Mouse (Mus musculus): ENCODE measurements at regions not wholly inside any gene's neighbourhood (a gene's known extent, or its start where the extent isn't known, plus 50 kb on each side); places are given as distances from the start of the nearest gene placed in this dataset.

DNA sequence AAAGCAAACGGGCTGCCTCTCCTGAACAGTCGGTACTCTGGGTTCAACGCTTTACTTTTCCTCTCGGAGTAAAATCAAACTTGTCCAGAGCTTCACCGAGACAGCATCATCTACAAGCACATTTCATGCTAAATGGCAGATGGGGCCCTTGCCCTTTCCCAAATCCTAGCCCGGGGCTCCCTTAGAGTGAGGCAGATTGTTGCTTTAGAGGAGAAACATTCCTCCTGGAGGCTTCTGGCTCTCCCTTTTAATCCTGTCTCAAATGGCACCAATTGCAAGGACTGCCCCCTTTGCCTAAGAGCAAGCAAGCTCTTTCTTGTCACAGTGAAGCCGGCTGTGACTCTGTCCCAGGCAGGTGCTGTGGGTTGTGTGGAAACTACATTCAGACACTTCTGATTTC is 255.5 kb upstream of the Sox11 start:
- no peaks in the 10 kb centered on the region for H3K9me3 ChIP-seq
- no peak overlapping the region for H3K9ac ChIP-seq (replicated peaks)
- H3K4me2 ChIP-seq = no peak overlapping the region
- H3K27me3 ChIP-seq = no peaks in the 10 kb centered on the region
- WGBS = 60% methylated on average over 7 of the region's 7 CpGs
- no peaks in the 10 kb centered on the region for H3K36me3 ChIP-seq
- ATAC-seq (ENCODE audit: insufficient number of reproducible peaks, insufficient read depth, low FRiP score, low TSS enrichment, low read depth) = no peak
- H3K27ac ChIP-seq = 0 out of 2 replicates have a peak overlapping the region, but pooled peaks have one; percentile 7
- H3K4me1 ChIP-seq (replicated peaks) = peaks cover 13% of the 10 kb centered on the region
- no peak overlapping the region for H3K4me3 ChIP-seq (replicated peaks)

DNA sequence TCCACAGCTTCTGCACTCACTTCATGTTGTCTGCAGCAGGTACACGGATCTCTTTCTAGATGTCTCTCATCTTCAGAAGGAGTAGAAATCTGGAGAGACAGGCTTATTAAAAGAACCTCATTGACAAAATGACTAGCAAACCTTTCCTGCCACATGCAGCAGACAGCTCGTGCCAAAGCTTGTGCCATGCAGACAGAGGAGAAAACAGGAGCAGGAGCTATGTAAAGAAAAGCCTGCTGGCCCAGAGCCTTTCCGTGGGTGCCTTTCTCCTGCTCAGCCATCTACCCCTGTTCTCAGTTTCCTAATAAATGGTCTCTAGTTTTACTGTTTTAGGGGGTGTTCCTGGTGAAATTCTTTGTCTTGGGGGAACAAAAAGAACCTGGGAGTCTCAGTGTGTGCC is 254.9 kb upstream of the Sox11 start:
- H3K36me3 ChIP-seq = no peaks in the 10 kb centered on the region
- H3K4me1 ChIP-seq (replicated peaks) = peaks cover 13% of the 10 kb centered on the region
- no peak overlapping the region for H3K4me3 ChIP-seq (replicated peaks)
- 65% methylated on average over 3 of the region's 3 CpGs for WGBS
- no peak overlapping the region for H3K4me2 ChIP-seq
- H3K9me3 ChIP-seq = no peaks in the 10 kb centered on the region
- ATAC-seq (ENCODE audit: insufficient number of reproducible peaks, insufficient read depth, low FRiP score, low TSS enrichment, low read depth) = no peak
- no peak overlapping the region for H3K9ac ChIP-seq (replicated peaks)
- no peak overlapping the region for H3K27ac ChIP-seq
- no peaks in the 10 kb centered on the region for H3K27me3 ChIP-seq

DNA sequence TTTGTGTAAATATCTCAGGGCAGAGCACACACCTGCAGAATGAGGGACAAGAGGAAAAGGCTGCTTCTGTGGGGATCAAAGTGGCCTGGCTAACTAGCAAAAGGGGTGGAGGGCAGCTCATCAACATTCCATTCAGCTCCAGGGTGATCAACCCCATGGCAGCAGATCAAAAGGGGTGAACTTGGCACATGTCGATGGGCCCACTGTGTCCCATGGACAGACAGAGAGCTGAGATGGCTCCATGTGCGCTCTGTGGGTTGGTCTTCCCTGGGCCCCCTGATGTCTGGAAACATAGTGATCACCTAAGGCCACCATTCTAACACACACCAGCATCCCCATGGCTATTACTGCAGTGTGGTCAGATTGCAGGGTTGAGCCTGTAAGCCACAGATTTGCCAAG is 253.2 kb upstream of the Sox11 start:
- Histone ChIP-seq H3K9me3 (no peaks in the 10 kb centered on the region), H3K27ac (no peak overlapping the region), H3K36me3 (no peaks in the 10 kb centered on the region), H3K9ac (replicated peaks) (no peak overlapping the region), H3K27me3 (no peaks in the 10 kb centered on the region), H3K4me2 (no peak overlapping the region), H3K4me3 (replicated peaks) (no peak overlapping the region), H3K4me1 (replicated peaks) (peaks cover 13% of the 10 kb centered on the region)
- no peak for ATAC-seq (ENCODE audit: insufficient number of reproducible peaks, insufficient read depth, low FRiP score, low TSS enrichment, low read depth)
- 69% methylated on average over 2 of the region's 2 CpGs for WGBS

DNA sequence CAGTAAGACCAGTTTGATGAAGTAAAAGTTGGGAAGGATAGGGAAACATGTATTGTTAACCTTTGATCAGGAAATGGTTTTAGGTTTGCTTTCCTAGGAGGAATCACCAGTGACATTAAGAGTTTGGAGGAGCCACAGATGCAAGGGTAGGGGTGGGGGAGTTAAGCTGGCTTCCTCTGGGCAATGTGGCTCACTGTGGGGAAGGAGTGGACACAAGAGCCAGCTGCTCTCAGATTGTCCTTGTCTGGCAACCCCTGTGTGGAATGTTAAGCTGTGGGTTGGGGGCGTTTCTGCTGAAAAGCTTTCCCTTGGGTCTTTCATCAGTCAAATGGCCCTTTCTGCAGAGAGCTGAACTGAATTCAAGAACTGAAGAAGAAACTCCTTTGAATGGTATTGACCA is 251.1 kb upstream of the Sox11 start:
- Histone ChIP-seq H3K4me1 (replicated peaks) (peaks cover 13% of the 10 kb centered on the region), H3K9me3 (no peaks in the 10 kb centered on the region), H3K27me3 (no peaks in the 10 kb centered on the region), H3K9ac (replicated peaks) (no peak overlapping the region), H3K36me3 (no peaks in the 10 kb centered on the region), H3K4me3 (replicated peaks) (no peak overlapping the region), H3K27ac (no peak overlapping the region), H3K4me2 (no peak overlapping the region)
- 84% methylated on average over 1 of the region's 1 CpGs for WGBS
- ATAC-seq (ENCODE audit: insufficient number of reproducible peaks, insufficient read depth, low FRiP score, low TSS enrichment, low read depth) = no peak

DNA sequence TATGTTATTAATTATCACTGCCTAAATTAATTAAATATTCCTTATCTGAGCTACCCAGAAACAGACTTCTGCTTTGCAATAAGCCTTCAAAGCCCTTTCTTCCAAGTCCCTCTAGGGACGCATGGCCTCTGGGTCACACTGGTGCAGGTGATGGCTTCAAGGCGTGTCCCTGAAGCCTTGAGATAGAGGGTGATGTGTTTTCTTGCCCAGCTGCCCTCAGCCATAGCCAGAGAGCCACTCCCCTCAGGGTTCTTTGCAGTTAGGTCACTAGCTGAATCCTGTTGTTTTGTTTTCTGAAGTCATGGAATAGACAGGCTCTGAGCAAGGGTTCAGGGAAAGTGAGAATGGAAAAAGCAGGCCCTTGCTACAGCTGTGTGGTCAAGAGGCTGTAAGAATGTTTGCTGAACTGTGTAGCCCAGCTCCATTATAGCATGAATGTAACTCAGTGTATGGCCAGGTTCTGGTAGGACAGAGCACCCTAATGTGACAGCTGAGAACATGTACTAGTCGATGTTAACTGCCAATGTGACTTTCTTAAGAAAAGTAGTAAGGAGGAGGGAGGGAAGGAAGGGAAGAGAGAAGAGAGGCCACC is 233.8 kb upstream of the Sox11 start:
- Histone ChIP-seq H3K9me3 (no peaks in the 10 kb centered on the region), H3K27ac (peak overlapping the region; percentile 73), H3K4me1 (replicated peaks) (peaks cover 20% of the 10 kb centered on the region), H3K4me2 (no peak overlapping the region), H3K36me3 (no peaks in the 10 kb centered on the region), H3K27me3 (no peaks in the 10 kb centered on the region), H3K9ac (replicated peaks) (no peak overlapping the region), H3K4me3 (replicated peaks) (no peak overlapping the region)
- 33% methylated on average over 3 of the region's 3 CpGs for WGBS
- ATAC-seq (ENCODE audit: insufficient number of reproducible peaks, insufficient read depth, low FRiP score, low TSS enrichment, low read depth) = peak; percentile 68; the same call in 1 of the 2 replicates

DNA sequence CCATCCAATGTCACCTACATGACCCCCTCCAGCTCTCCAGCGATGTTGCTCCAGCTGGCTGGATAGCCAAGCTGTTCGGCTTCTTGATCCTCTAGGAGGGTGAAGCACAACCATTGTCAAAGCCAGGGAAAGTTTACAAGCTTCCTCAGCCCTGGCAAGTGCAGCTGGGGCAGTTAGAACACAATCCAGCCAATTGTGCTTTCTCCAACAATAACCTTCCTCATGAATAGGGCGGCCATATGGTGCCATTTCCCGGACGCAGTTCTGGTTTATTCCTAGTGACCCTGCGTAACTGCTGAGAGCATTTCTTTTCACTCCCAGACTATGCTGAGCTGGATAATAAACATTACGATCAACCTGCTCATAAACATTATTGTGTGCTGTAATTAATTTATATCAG is 233.3 kb upstream of the Sox11 start:
- Histone ChIP-seq H3K4me1 (replicated peaks) (peaks cover 20% of the 10 kb centered on the region), H3K4me2 (peak overlapping the region; percentile 13; the same call in 1 of the 2 replicates), H3K9me3 (no peaks in the 10 kb centered on the region), H3K27me3 (no peaks in the 10 kb centered on the region), H3K9ac (replicated peaks) (no peak overlapping the region), H3K27ac (peak overlapping the region; percentile 68), H3K36me3 (no peaks in the 10 kb centered on the region), H3K4me3 (replicated peaks) (no peak overlapping the region)
- 26% methylated on average over 7 of the region's 7 CpGs for WGBS
- ATAC-seq (ENCODE audit: insufficient number of reproducible peaks, insufficient read depth, low FRiP score, low TSS enrichment, low read depth) = peak; percentile 78

DNA sequence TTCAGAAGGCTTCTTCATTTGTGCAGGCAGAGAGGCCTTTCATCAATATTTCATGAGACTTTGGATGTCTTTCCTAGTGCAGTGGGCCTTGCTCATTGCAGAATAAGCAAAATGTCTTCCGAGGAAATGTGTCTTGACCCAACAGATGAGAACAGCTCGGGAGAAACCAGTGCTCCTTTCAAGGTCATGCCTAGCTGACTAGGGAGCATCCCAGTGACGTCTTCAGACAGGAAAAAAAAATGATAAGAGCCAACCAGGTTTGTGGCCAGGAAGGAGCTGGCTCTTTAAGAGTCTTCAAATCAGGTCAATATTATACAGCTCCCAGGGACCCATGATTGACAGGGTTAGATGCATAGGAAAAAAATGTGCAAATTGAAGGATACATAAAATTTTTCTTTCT is 224.9 kb upstream of the Sox11 start:
- H3K9ac ChIP-seq (replicated peaks) = no peak overlapping the region
- H3K36me3 ChIP-seq = no peaks in the 10 kb centered on the region
- no peaks in the 10 kb centered on the region for H3K27me3 ChIP-seq
- no peak overlapping the region for H3K27ac ChIP-seq
- H3K4me2 ChIP-seq = no peak overlapping the region
- H3K9me3 ChIP-seq = no peaks in the 10 kb centered on the region
- WGBS = 77% methylated on average over 3 of the region's 3 CpGs
- no peak for ATAC-seq (ENCODE audit: insufficient number of reproducible peaks, insufficient read depth, low FRiP score, low TSS enrichment, low read depth)
- H3K4me3 ChIP-seq (replicated peaks) = no peak overlapping the region
- H3K4me1 ChIP-seq (replicated peaks) = peaks cover 37% of the 10 kb centered on the region

DNA sequence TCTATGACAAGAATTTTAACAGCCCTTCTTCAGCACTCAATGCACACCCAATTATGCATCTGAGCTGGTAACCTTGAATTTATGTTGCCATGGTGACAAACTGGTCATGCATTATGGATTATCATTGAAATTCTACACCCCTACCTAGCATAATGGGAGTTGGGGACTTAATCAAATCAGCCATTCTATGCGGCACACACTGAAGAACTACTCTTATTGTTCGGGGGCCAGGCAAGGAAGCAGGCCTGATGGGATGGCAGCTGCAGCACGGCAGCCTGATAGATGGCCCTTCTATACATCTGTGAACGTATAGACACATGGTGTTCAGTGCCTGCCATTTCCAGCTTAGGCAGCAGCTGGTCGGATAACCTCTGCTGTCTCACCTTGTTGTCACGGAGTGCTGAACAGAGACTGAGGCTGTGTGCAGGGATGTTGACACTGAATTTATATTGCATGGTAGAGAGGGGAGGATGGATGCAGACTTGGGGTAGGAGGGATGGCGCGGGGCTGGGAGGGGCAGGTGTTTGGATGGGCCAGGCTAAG is 223.7 kb upstream of the Sox11 start:
- Histone ChIP-seq H3K9ac (replicated peaks) (peak overlapping the region; percentile 18; the same call in 1 of the 2 replicates), H3K4me1 (replicated peaks) (peaks cover 37% of the 10 kb centered on the region)
- 47% methylated on average over 8 of the region's 8 CpGs for WGBS

DNA sequence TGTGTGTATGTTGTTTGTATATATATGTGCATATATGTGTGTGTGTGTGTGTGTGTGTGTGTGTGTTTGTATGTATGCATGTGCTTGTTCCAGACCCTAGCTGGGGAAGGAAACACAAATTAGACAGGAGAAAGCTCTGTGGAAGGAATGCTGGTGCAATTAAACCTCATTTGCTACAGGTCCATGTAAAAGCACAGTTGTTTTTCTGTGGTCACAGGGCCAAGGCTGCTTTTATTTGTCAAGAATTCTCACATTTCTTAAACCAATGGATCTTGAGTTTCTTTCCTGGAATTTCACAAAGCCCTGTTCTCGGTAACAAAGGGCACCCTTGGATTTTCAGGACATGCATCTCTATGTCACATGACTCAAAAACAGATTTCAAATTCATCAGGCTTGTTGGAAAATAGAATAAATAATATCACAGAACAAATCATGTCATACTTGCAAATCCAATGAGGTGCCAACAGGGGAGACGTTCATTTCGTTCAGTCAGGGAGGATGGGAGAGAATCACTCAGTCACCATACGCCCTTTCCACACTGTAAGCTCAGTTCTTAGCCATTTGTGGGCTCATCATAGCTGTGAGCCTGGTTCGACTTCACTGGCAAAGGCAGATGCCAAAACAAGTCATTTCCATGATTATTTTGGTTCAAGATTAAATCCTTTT is 222.4 kb upstream of the Sox11 start:
- 35% methylated on average over 5 of the region's 5 CpGs for WGBS
- Histone ChIP-seq H3K9ac (replicated peaks) (no peak overlapping the region), H3K27ac (peak overlapping the region; percentile 81), H3K27me3 (no peaks in the 10 kb centered on the region), H3K4me3 (replicated peaks) (no peak overlapping the region), H3K36me3 (no peaks in the 10 kb centered on the region), H3K4me1 (replicated peaks) (peaks cover 37% of the 10 kb centered on the region), H3K4me2 (no peak overlapping the region), H3K9me3 (no peaks in the 10 kb centered on the region)
- ATAC-seq (ENCODE audit: insufficient number of reproducible peaks, insufficient read depth, low FRiP score, low TSS enrichment, low read depth) = no peak

More for the DNA sequence above, 223.7 kb upstream of the Sox11 start:
- Histone ChIP-seq H3K4me2 (no peak overlapping the region), H3K4me3 (replicated peaks) (no peak overlapping the region), H3K36me3 (no peaks in the 10 kb centered on the region), H3K27me3 (no peaks in the 10 kb centered on the region), H3K9me3 (no peaks in the 10 kb centered on the region), H3K27ac (peak overlapping the region; percentile 41; the same call in 1 of the 2 replicates)
- no peak for ATAC-seq (ENCODE audit: insufficient number of reproducible peaks, insufficient read depth, low FRiP score, low TSS enrichment, low read depth)

DNA sequence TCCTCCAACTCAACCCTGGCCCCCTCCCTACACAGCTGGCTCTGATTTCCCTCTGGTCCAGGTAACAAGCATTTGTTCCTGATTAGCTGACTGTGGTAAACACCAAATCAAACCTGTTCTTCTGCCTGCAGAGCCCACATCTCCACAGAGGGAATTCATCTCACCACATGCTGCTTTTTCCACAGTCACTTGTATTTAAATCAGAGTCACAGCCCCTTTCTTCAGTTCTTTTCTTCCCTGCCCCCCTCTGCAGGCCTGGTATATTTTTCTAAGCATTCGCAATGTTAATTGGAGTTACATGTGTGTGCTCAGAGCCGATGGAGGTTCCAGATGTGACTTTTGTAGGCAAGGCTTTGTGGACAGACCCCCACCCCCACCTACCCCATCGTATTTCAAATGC is 221.5 kb upstream of the Sox11 start:
- Histone ChIP-seq H3K4me1 (replicated peaks) (peaks cover 37% of the 10 kb centered on the region), H3K36me3 (no peaks in the 10 kb centered on the region), H3K27ac (peak overlapping the region; percentile 81), H3K9me3 (no peaks in the 10 kb centered on the region), H3K4me3 (replicated peaks) (no peak overlapping the region), H3K27me3 (no peaks in the 10 kb centered on the region), H3K4me2 (no peak overlapping the region), H3K9ac (replicated peaks) (no peak overlapping the region)
- ATAC-seq (ENCODE audit: insufficient number of reproducible peaks, insufficient read depth, low FRiP score, low TSS enrichment, low read depth) = peak; percentile 81
- 6% methylated on average over 3 of the region's 3 CpGs for WGBS

DNA sequence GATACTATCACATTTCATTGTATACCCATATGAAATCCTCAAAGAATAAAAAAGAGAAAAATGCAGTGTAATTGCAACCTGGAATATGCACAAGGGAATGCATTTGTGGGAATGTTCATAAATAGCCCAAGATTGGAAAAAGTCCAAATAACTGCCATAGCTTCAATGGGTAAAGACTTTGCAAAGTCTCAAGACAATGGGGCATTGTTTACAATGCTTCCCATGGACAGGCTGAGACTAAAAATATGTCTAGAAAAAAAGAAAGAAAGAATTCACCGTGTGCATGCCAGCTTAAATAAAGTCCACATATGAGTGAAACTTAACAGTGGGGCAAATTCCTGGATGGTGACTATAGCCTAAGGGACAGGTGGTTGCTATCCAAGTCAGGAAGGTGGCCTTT is 210.4 kb upstream of the Sox11 start:
- H3K27me3 ChIP-seq = no peaks in the 10 kb centered on the region
- no peak overlapping the region for H3K4me3 ChIP-seq (replicated peaks)
- H3K9ac ChIP-seq (replicated peaks) = no peak overlapping the region
- H3K4me2 ChIP-seq = no peak overlapping the region
- H3K4me1 ChIP-seq (replicated peaks) = no peaks in the 10 kb centered on the region
- H3K27ac ChIP-seq = no peak overlapping the region
- H3K36me3 ChIP-seq = no peaks in the 10 kb centered on the region
- no peak for ATAC-seq (ENCODE audit: insufficient number of reproducible peaks, insufficient read depth, low FRiP score, low TSS enrichment, low read depth)
- WGBS = 58% methylated on average over 1 of the region's 1 CpGs
- H3K9me3 ChIP-seq = no peaks in the 10 kb centered on the region
